Mouse (Mus musculus): ENCODE data around the gene Arhgap23. TPM values are rescaled to one million over a fixed set of nuclear protein-coding genes. Genes with fewer than 3 reads are reported as not detected.

The Arhgap23 gene
- polyA plus RNA-seq, 1 experiment from 2014 or later, result 8.5 TPM

DNA sequence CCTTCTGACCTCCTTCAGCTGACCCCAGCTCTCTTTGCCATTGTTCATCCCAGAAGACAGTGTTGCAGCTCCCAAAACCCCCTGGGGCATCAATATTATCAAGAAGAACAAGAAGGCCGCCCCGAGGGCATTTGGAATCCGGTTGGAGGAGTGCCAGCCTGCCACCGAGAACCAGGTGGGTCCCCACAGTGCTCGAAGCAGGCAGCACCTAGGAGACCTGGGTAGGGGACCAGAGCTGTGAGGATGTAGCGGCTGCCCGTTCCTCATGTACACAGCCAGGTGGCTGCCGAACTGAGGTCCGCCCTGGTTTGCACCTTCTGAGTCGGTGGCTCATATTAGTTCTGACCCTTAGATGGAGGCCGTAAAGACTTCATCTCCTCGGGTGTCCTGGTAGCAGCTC lies 50.6 kb downstream of the Arhgap23 start:
- H3K36me3 ChIP-seq (replicated peaks; ENCODE audit: control insufficient read depth, insufficient read depth), result peaks cover 86% of the 10 kb centered on the region
- 79% methylated on average over 12 of the region's 12 CpGs for WGBS
- DNase-seq (ENCODE audit: low spot score), result no peak

DNA sequence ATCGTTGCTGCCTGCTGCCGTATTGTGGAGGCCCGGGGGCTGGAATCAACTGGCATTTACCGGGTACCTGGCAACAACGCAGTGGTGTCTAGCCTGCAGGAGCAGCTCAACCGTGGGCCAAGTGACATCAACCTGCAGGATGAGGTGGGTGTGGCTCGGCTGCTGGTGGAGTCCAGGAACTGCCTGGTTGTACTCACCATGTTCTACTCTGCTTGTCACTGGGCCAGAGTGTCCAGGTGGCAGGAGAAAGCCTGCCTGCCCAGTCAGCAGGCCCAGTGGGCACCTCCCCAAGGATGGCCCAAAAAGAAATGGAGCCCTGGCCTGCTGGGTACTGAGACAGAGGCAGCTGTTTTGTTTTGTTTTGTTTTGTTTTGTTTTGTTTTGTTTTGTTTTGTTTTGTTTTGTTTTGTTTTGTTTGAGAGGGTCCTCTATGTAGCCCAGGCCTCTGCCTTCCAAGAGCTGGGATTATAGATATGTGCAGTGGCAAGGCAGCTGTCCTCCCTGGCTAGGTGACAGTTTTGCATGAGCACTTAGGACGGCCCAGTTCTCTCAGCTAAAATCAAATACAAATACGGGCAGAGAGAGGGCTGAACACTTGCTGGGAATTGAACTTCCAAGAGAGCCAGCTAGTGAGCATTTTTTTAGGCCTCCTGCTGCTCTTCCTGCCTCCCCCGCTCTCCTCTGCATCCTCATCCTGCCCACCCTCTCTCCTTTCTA lies 51.3 kb downstream of the Arhgap23 start:
- no peak overlapping the region for H3K9ac ChIP-seq
- no peaks in the 10 kb centered on the region for H3K9me3 ChIP-seq (ENCODE audit: control insufficient read depth, low read length)
- peaks cover 86% of the 10 kb centered on the region for H3K36me3 ChIP-seq (replicated peaks; ENCODE audit: control insufficient read depth, insufficient read depth)
- no peak for ATAC-seq (ENCODE audit: low FRiP score)
- WGBS, result 77% methylated on average over 10 of the region's 10 CpGs
- H3K4me2 ChIP-seq (replicated peaks), result no peak overlapping the region
- H3K27me3 ChIP-seq (ENCODE audit: control insufficient read depth, insufficient read depth, low read length), result peaks cover 6% of the 10 kb centered on the region; the same call in 1 of the 2 replicates
- no peaks in the 10 kb centered on the region for H3K4me1 ChIP-seq (replicated peaks; ENCODE audit: control insufficient read depth, insufficient read depth, low read length)
- H3K4me3 ChIP-seq (replicated peaks; ENCODE audit: low read length), result no peak overlapping the region
- no peak for DNase-seq (ENCODE audit: low spot score)
- H3K27ac ChIP-seq, result no peak overlapping the region

More for the DNA sequence above, 50.6 kb downstream of the Arhgap23 start:
- Histone ChIP-seq H3K27me3 (ENCODE audit: control insufficient read depth, insufficient read depth, low read length) (peaks cover 6% of the 10 kb centered on the region; the same call in 1 of the 2 replicates), H3K4me2 (replicated peaks) (no peak overlapping the region), H3K9me3 (ENCODE audit: control insufficient read depth, low read length) (no peaks in the 10 kb centered on the region), H3K4me3 (replicated peaks; ENCODE audit: low read length) (no peak overlapping the region), H3K9ac (no peak overlapping the region), H3K4me1 (replicated peaks; ENCODE audit: control insufficient read depth, insufficient read depth, low read length) (no peaks in the 10 kb centered on the region), H3K27ac (no peak overlapping the region)
- no peak for ATAC-seq (ENCODE audit: low FRiP score)

DNA sequence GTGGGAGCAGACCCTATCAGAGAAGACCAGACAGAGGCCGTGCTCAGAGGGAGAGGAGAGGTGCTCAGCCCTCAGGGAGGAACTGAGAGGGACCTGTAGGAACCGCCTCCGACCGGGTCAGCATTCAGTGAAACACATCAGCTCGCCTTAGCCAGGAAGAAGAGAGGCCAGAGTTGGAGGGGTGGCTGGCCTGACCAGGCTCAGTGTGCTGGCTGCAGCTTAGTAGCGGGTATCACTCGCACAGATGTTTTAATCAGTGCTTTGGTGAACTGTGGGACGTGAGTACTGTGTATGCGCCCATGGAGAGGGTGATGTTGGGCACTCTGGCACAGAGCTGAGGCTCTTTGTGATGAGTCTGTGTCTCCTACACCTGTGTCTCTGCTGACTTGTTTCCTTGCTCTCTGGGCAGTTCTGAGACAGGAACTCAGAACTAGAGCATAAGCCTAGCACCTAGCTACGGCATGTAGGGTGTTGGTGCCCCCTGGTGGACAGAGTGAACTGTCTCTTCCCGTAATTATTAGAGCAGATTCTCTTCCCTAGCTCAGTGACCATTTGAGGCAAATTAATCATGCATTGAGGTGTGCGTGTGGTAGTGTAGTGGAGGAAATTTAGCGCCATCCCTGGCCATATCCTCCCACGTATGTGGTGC lies 53.4 kb downstream of the Arhgap23 start:
- no peaks in the 10 kb centered on the region for H3K4me1 ChIP-seq (replicated peaks; ENCODE audit: control insufficient read depth, insufficient read depth, low read length)
- 51% methylated on average over 14 of the region's 14 CpGs for WGBS
- no peaks in the 10 kb centered on the region for H3K27me3 ChIP-seq (ENCODE audit: control insufficient read depth, insufficient read depth, low read length)
- ATAC-seq (ENCODE audit: low FRiP score) (peak; percentile 63; the same call in 1 of the 2 replicates), DNase-seq (ENCODE audit: low spot score) (peak; percentile 91)
- H3K27ac ChIP-seq, result no peak overlapping the region
- H3K9ac ChIP-seq, result no peak overlapping the region
- no peaks in the 10 kb centered on the region for H3K9me3 ChIP-seq (ENCODE audit: control insufficient read depth, low read length)
- no peak overlapping the region for H3K4me2 ChIP-seq (replicated peaks)
- H3K4me3 ChIP-seq (replicated peaks; ENCODE audit: low read length), result no peak overlapping the region
- peaks cover 86% of the 10 kb centered on the region for H3K36me3 ChIP-seq (replicated peaks; ENCODE audit: control insufficient read depth, insufficient read depth)

DNA sequence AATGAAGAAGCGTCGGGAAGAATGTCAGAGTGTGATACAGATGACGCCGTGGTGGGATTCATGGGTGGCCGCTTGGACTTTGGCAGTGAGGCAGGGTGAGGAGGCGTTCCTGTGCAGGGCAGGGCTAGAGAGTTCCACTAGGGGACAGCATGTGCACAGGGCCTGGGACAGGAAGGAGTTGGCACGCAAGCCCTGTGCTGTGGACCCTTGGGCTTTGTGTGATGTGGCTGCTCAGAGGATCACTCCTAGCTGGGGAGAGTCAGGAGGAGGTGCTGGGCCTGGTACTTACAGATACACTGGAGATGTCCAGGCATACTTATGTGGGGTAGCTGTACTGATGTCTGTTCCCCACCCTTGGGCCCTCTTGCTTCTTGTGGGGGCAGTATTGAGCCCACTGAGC lies 54.5 kb downstream of the Arhgap23 start:
- no peak for ATAC-seq (ENCODE audit: low FRiP score)
- Histone ChIP-seq H3K27ac (no peak overlapping the region), H3K9ac (no peak overlapping the region), H3K4me1 (replicated peaks; ENCODE audit: control insufficient read depth, insufficient read depth, low read length) (no peaks in the 10 kb centered on the region), H3K4me2 (replicated peaks) (no peak overlapping the region), H3K4me3 (replicated peaks; ENCODE audit: low read length) (no peak overlapping the region), H3K36me3 (replicated peaks; ENCODE audit: control insufficient read depth, insufficient read depth) (peaks cover 81% of the 10 kb centered on the region), H3K9me3 (ENCODE audit: control insufficient read depth, low read length) (no peaks in the 10 kb centered on the region), H3K27me3 (ENCODE audit: control insufficient read depth, insufficient read depth, low read length) (no peaks in the 10 kb centered on the region)
- DNase-seq (ENCODE audit: low spot score), result no peak
- WGBS, result 85% methylated on average over 7 of the region's 7 CpGs

GRCm38 (mm10) chr11:97471276-97471675 lies 55.9 kb downstream of the Arhgap23 start:
- Histone ChIP-seq H3K27me3 (ENCODE audit: control insufficient read depth, insufficient read depth, low read length) (no peaks in the 10 kb centered on the region), H3K36me3 (replicated peaks; ENCODE audit: control insufficient read depth, insufficient read depth) (peaks cover 81% of the 10 kb centered on the region), H3K27ac (no peak overlapping the region), H3K9ac (no peak overlapping the region), H3K4me2 (replicated peaks) (no peak overlapping the region), H3K4me1 (replicated peaks; ENCODE audit: control insufficient read depth, insufficient read depth, low read length) (no peaks in the 10 kb centered on the region), H3K4me3 (replicated peaks; ENCODE audit: low read length) (no peak overlapping the region), H3K9me3 (ENCODE audit: control insufficient read depth, low read length) (no peaks in the 10 kb centered on the region)
- DNase-seq (ENCODE audit: low spot score) (no peak), ATAC-seq (ENCODE audit: low FRiP score) (no peak)
- 88% methylated on average over 6 of the region's 6 CpGs for WGBS

- ATAC-seq (ENCODE audit: low FRiP score) (peak; percentile 24; the same call in 1 of the 2 replicates), DNase-seq (ENCODE audit: low spot score) (peak; percentile 93)
- no peak overlapping the region for H3K4me3 ChIP-seq (replicated peaks; ENCODE audit: low read length)
- no peak overlapping the region for H3K4me2 ChIP-seq (replicated peaks)
- H3K9me3 ChIP-seq (ENCODE audit: control insufficient read depth, low read length), result no peaks in the 10 kb centered on the region
- no peak overlapping the region for H3K9ac ChIP-seq
- no peaks in the 10 kb centered on the region for H3K4me1 ChIP-seq (replicated peaks; ENCODE audit: control insufficient read depth, insufficient read depth, low read length)
- no peaks in the 10 kb centered on the region for H3K27me3 ChIP-seq (ENCODE audit: control insufficient read depth, insufficient read depth, low read length)
- no peak overlapping the region for H3K27ac ChIP-seq
- 57% methylated on average over 8 of the region's 8 CpGs for WGBS
- peaks cover 82% of the 10 kb centered on the region for H3K36me3 ChIP-seq (replicated peaks; ENCODE audit: control insufficient read depth, insufficient read depth)
These were observed 61.2 kb downstream of the Arhgap23 start for GRCm38 (mm10) chr11:97476334-97477095.

DNA sequence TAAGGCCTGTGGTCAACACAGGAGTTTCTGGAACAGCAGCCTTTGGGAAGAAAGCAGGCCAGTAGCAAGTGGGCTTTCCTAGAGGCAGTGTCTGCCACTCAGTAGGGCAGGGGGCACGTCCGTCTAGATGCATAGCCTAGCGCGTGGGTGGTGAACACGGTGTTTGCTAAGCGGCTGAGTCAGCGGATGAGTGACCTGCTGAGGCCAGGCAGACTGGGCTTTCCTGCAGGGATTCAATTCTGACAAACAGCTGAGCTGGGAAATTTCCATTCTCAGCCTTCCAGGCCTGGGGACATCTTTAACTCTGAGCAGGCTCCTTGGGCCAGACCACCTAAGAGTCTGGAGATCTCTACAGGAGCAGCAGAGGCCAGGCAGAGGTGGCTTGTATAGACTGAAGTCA lies 62.1 kb downstream of the Arhgap23 start:
- Histone ChIP-seq H3K4me1 (replicated peaks; ENCODE audit: control insufficient read depth, insufficient read depth, low read length) (no peaks in the 10 kb centered on the region), H3K27me3 (ENCODE audit: control insufficient read depth, insufficient read depth, low read length) (no peaks in the 10 kb centered on the region), H3K9me3 (ENCODE audit: control insufficient read depth, low read length) (no peaks in the 10 kb centered on the region), H3K36me3 (replicated peaks; ENCODE audit: control insufficient read depth, insufficient read depth) (peaks cover 79% of the 10 kb centered on the region), H3K9ac (no peak overlapping the region), H3K4me3 (replicated peaks; ENCODE audit: low read length) (no peak overlapping the region), H3K27ac (no peak overlapping the region), H3K4me2 (replicated peaks) (no peak overlapping the region)
- DNase-seq (ENCODE audit: low spot score), result no peak
- no peak for ATAC-seq (ENCODE audit: low FRiP score)
- 65% methylated on average over 7 of the region's 7 CpGs for WGBS

GRCm38 (mm10) chr11:97478345-97478744 lies 63.0 kb downstream of the Arhgap23 start:
- Histone ChIP-seq H3K4me3 (replicated peaks; ENCODE audit: low read length) (no peak overlapping the region), H3K27me3 (ENCODE audit: control insufficient read depth, insufficient read depth, low read length) (no peaks in the 10 kb centered on the region), H3K4me1 (replicated peaks; ENCODE audit: control insufficient read depth, insufficient read depth, low read length) (no peaks in the 10 kb centered on the region), H3K9me3 (ENCODE audit: control insufficient read depth, low read length) (no peaks in the 10 kb centered on the region), H3K4me2 (replicated peaks) (no peak overlapping the region), H3K9ac (no peak overlapping the region), H3K27ac (no peak overlapping the region), H3K36me3 (replicated peaks; ENCODE audit: control insufficient read depth, insufficient read depth) (peaks cover 78% of the 10 kb centered on the region)
- WGBS, result 87% methylated on average over 6 of the region's 6 CpGs
- no peak for DNase-seq (ENCODE audit: low spot score)
- no peak for ATAC-seq (ENCODE audit: low FRiP score)

- Histone ChIP-seq H3K4me1 (replicated peaks; ENCODE audit: control insufficient read depth, insufficient read depth, low read length) (no peaks in the 10 kb centered on the region), H3K36me3 (replicated peaks; ENCODE audit: control insufficient read depth, insufficient read depth) (peaks cover 77% of the 10 kb centered on the region)
- whole genome bisulfite sequencing, result 92% methylated on average over 10 of the region's 10 CpGs
These were observed 63.8 kb downstream of the Arhgap23 start for GRCm38 (mm10) chr11:97479085-97479484.

More at GRCm38 (mm10) chr11:97479085-97479484, 63.8 kb downstream of the Arhgap23 start:
- H3K9me3 ChIP-seq (ENCODE audit: control insufficient read depth, low read length), result no peaks in the 10 kb centered on the region
- ATAC-seq (ENCODE audit: low FRiP score) (no peak), DNase-seq (ENCODE audit: low spot score) (no peak)
- H3K27ac ChIP-seq, result no peak overlapping the region
- no peak overlapping the region for H3K4me3 ChIP-seq (replicated peaks; ENCODE audit: low read length)
- H3K9ac ChIP-seq, result no peak overlapping the region
- H3K4me2 ChIP-seq (replicated peaks), result no peak overlapping the region
- H3K27me3 ChIP-seq (ENCODE audit: control insufficient read depth, insufficient read depth, low read length), result no peaks in the 10 kb centered on the region

Measured in hindbrain, embryonic 14.5 days (tissue).